Mouse (Mus musculus) forebrain, embryonic 12.5 days (tissue): ENCODE results near the gene Prss53. TPM values are rescaled to one million over a fixed set of nuclear protein-coding genes. Genes with fewer than 3 reads are reported as not detected.
"Not testable (repeated sequence)": the region's sequence is repeated elsewhere in the genome, so short reads cannot be mapped to it uniquely, and the experiment has no call there.

ENCODE experiments used
- ATAC-seq: fragments of 200-750 bp; cut with Nextera tagmentation; 2 replicates; pipeline ENCODE4 v1.8.0; 2017; ENCODE audit warnings: moderate TSS enrichment; ENCODE audit not compliant: low FRiP score
- H3K27ac ChIP-seq: fragments of 300-500 bp; sonication (generic); 2 replicates; pipeline ENCODE4 v1.5.1; 2016; ENCODE audit warnings: mild to moderate bottlenecking
- H3K27me3 ChIP-seq: fragments of 300-500 bp; sonication (generic); 2 replicates; pipeline ENCODE4 v1.6.1; 2016; ENCODE audit warnings: mild to moderate bottlenecking
- H3K36me3 ChIP-seq: fragments of 300-500 bp; sonication (generic); replicated peaks from 2 replicates; pipeline ENCODE4 v1.6.1; 2016; ENCODE audit warnings: mild to moderate bottlenecking
- H3K4me1 ChIP-seq: fragments of 300-500 bp; sonication (generic); 2 replicates; pipeline ENCODE4 v1.6.1; 2016
- H3K4me2 ChIP-seq: fragments of 300-500 bp; sonication (generic); 2 replicates; pipeline ENCODE4 v1.6.1; 2016; ENCODE audit warnings: mild to moderate bottlenecking, moderate library complexity
- H3K4me3 ChIP-seq: fragments of 300-500 bp; sonication (generic); replicated peaks from 2 replicates; pipeline ENCODE4 v1.5.1; 2016; ENCODE audit warnings: mild to moderate bottlenecking
- H3K9ac ChIP-seq: fragments of 300-500 bp; sonication (generic); 2 replicates; pipeline ENCODE4 v1.6.1; 2016; ENCODE audit warnings: mild to moderate bottlenecking
- H3K9me3 ChIP-seq: fragments of 300-500 bp; sonication (generic); 2 replicates; pipeline ENCODE4 v1.6.1; 2016
- WGBS: fragments of 180-500 bp; shearing (Covaris S2); methylation state at CpG from one replicate; pipeline ENCODE4 v1.1.7; 2016; 5-methylcytosine and 5-hydroxymethylcytosine counted together
- polyA plus RNA-seq: library from polyadenylated mRNA; unstranded; fragments of >200 nt; fragmentation: Nextera tagmentation; extraction: Ambion mirVana; gene quantifications from 2 replicates; pipeline ENCODE4 v1.2.1, GENCODE M21; 2016

Gene Prss53
- polyA plus RNA-seq, 1 experiment from 2014 or later, result 0.49 TPM

DNA sequence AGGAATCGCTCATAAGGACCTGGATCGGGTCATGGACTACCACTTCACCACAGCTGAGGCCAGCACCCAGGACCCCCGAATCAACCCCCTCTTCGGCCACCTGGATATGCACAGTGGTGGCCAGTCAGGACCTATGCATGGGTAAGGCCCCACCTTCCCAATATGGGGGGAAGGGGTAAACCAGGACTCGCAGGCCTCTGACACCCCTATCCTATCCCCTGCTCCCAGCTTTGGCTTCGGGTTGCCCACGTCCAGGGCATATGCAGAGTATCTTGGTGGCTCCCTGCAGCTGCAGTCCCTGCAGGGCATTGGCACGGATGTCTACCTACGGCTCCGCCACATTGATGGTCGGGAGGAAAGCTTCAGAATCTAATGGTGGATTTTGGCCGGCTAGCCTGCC, 17.2 kb upstream of the Prss53 start:
- no peaks in the 10 kb centered on the region for H3K27me3 ChIP-seq
- no peak overlapping the region for H3K4me2 ChIP-seq
- H3K9ac ChIP-seq, result no peak overlapping the region
- ATAC-seq, result no peak
- H3K4me3 ChIP-seq, result no peak overlapping the region
- H3K9me3 ChIP-seq, result no peaks in the 10 kb centered on the region
- WGBS, result 91% methylated on average over 12 of the region's 12 CpGs
- H3K27ac ChIP-seq, result no peak overlapping the region
- H3K36me3 ChIP-seq, result peaks cover 49% of the 10 kb centered on the region
- peaks cover 13% of the 10 kb centered on the region for H3K4me1 ChIP-seq

DNA sequence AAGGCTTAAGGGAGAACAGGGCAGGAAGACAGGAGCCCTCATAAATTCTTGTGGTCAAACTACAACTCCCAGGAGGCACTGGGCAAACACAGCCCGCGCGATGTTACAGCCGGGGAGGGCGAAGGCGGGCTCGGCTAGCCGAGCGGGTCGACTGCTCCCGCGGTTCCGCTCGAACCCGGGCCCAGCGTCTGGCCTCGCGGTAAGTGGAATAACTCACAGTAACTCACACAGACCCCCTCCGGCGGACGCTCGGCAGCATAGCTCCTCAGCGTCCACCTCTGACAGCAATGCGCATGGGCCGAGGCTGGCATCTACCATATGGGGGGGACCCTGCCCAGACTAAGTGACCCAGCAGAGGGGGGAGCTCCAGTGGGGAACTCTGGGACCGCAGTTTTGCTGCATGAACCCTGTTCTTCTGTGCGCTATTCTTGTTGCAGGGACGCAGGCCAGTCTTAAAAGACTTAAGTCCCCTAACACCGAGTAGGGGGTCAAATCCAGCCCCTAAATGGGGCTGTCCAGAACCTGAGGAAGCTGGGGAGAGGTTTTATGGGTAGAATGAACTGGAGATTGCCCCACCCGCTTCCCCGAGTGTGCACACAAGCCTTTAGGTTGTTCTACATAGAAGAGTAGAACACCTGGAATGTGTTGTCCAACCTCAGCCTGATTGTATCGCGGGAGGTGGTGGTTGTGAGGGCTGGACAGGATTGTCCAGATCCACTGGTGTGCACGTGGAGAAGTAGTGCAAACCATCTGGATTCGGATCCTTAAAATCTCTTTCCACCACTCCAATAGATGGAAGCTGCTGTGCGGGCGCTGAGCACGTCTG, 13.4 kb upstream of the Prss53 start, which contains the start of gene Bckdk:
Gene Bckdk (plus strand): TSS at position 112 of the 826 bp plus-strand sequence.
- Histone ChIP-seq H3K9me3 (no peaks in the 10 kb centered on the region), H3K36me3 (peaks cover 40% of the 10 kb centered on the region), H3K9ac (peak within 1 kb of the TSS; percentile 81), H3K4me1 (peaks cover 11% of the 10 kb centered on the region), H3K27me3 (no peaks in the 10 kb centered on the region), H3K27ac (peak within 1 kb of the TSS; percentile 68), H3K4me3 (peak within 1 kb of the TSS; percentile 76), H3K4me2 (peak within 1 kb of the TSS; percentile 86)
- WGBS, result 7% methylated on average over 38 of the region's 38 CpGs
- ATAC-seq, result peak; percentile 91

DNA sequence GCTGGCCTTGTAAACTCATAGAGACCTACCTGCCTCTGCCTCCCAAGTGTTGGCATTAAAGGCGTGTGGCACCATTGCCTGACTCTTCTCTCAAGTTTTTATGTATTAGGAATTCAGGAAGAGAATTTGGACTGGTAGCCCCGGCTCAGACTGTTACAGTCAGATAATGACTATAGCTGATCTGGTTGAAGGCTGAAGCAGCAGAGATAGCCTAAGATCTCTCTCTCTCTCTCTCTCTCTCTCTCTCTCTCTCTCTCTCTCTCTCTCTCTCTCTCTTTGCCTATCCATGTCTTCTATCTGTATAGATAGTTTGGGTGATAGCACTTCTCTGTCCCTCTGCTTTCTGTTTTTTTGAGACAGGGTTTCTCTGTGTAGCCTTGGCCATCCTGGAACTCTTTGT, 11.0 kb upstream of the Prss53 start:
- Histone ChIP-seq H3K4me2 (no peak overlapping the region), H3K4me1 (peaks cover 11% of the 10 kb centered on the region), H3K27me3 (0 out of 2 replicates have a peak, but pooled peaks cover 2% of the 10 kb centered on the region), H3K9ac (no peak overlapping the region), H3K4me3 (no peak overlapping the region), H3K9me3 (no peaks in the 10 kb centered on the region), H3K36me3 (peaks cover 16% of the 10 kb centered on the region), H3K27ac (no peak overlapping the region)
- 83% methylated on average over 2 of the region's 2 CpGs for WGBS
- no peak for ATAC-seq

DNA sequence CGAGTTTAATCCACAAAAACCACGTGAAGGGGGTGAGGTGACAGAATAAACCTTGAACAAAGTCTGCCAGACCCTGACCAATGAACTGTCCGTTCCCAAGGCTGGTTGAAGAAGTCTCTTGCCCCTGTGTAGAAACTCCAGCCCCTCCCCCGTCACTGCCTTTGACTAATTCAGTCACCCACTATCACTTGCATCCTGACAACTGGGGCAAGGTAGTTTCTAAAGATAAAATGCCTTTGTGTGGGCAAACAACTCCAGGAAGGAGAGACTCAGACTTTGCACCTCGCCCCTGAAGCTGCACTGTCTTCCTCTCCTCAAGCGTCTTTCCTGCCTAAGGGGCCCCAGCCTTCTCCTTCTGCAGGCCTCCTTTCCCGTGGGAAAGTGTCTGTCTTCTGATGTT, 9.2 kb upstream of the Prss53 start:
- 53% methylated on average over 7 of the region's 7 CpGs for WGBS
- Histone ChIP-seq H3K4me2 (no peak overlapping the region), H3K9me3 (no peaks in the 10 kb centered on the region), H3K27ac (no peak overlapping the region), H3K9ac (no peak overlapping the region), H3K36me3 (no peaks in the 10 kb centered on the region), H3K27me3 (0 out of 2 replicates have a peak, but pooled peaks cover 2% of the 10 kb centered on the region), H3K4me3 (no peak overlapping the region), H3K4me1 (peaks cover 10% of the 10 kb centered on the region)
- ATAC-seq, result no peak

DNA sequence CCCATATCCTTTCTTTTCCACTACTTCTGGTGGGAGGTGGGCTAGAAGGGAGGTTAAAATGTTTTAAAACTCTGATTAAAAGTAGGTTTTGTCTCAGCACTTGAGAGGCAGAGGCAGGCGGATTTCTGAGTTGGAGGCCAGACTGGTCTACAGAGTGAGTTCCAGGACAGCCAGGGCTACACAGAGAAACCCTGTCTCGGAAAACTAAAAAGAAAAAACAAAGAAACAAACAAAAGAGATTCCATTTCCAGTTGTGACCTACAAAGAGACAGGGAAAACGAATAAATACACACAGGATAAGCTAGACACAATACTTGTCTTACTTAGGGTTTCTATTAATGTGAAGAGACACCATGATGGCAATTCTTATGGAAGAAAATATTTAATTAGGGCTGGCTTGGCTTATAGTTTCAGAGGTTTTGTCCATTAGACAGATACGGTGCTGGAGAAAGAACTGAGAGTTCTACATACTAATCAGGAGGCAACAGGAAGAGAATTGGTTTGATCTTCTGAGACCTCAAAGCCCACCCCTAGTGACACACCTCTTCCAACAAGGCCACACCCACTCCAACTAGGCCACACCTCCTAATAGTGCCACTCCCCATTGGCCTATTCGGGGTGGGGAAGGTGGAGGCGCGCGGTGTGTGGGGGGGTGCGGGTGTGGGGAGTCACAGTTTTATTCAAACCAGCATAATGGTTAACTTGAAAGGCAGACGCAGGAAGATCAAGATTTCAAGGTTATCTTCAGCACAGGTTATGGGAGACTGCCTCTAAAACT, 7.6 kb upstream of the Prss53 start:
- no peak overlapping the region for H3K27ac ChIP-seq
- no peak overlapping the region for H3K4me3 ChIP-seq
- H3K4me2 ChIP-seq, result no peak overlapping the region
- H3K9me3 ChIP-seq, result no peaks in the 10 kb centered on the region
- H3K4me1 ChIP-seq, result peaks cover 10% of the 10 kb centered on the region
- H3K27me3 ChIP-seq, result 0 out of 2 replicates have a peak, but pooled peaks cover 2% of the 10 kb centered on the region
- ATAC-seq, result no peak
- peaks cover 2% of the 10 kb centered on the region; the same call in 1 of the 2 replicates for H3K36me3 ChIP-seq
- H3K9ac ChIP-seq, result no peak overlapping the region
- 39% methylated on average over 10 of the region's 10 CpGs for WGBS

DNA sequence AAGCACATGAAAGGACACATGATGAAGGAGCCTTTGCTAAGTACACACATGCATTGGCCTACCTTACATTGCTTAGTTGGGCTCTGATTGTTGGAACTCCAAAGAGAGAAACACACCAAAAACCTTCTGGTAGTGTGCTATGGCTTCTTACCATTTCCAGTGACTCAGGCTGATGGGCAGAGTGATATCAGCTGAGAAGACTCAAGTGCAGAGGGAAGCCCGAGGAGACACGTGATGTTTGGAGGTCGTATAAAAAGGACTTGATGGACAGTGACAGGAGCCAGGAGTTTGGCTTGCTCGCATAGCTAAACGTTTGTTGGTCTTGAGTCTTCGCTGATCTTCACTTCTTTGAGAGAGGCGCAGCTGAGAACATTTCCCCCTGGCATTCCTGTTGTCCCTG, 6.8 kb upstream of the Prss53 start:
- Histone ChIP-seq H3K9me3 (no peaks in the 10 kb centered on the region), H3K9ac (no peak overlapping the region), H3K27me3 (0 out of 2 replicates have a peak, but pooled peaks cover 2% of the 10 kb centered on the region), H3K27ac (no peak overlapping the region), H3K4me3 (no peak overlapping the region), H3K4me1 (peaks cover 10% of the 10 kb centered on the region), H3K36me3 (peaks cover 7% of the 10 kb centered on the region; the same call in 1 of the 2 replicates), H3K4me2 (no peak overlapping the region)
- ATAC-seq, result no peak
- WGBS, result 90% methylated on average over 7 of the region's 7 CpGs

DNA sequence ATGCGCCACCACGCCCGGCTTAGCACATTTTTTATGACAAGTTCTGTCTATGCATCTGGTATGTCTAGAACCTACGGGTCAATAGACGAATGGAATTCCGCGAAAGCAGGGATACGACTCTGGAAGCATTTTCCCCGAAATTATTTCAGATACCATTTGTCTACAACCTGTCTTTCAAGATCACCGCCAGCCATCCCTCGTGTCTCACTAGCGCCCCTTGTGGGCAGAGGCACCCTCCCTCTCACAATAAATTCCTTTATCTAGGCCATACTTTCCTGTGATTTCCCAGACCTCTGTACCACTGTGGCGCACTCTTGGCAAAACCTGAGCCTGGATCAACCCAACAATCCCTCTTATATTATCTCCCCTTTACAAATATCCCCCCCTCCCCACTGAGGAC, 5.6 kb upstream of the Prss53 start:
- H3K4me2 ChIP-seq, result no peak overlapping the region
- no peak overlapping the region for H3K9ac ChIP-seq
- peaks cover 7% of the 10 kb centered on the region; the same call in 1 of the 2 replicates for H3K36me3 ChIP-seq
- ATAC-seq, result no peak
- no peak overlapping the region for H3K4me3 ChIP-seq
- no peaks in the 10 kb centered on the region for H3K9me3 ChIP-seq
- H3K27ac ChIP-seq, result no peak overlapping the region
- WGBS, result 61% methylated on average over 13 of the region's 13 CpGs
- 0 out of 2 replicates have a peak, but pooled peaks cover 2% of the 10 kb centered on the region for H3K27me3 ChIP-seq
- H3K4me1 ChIP-seq, result peaks cover 10% of the 10 kb centered on the region

DNA sequence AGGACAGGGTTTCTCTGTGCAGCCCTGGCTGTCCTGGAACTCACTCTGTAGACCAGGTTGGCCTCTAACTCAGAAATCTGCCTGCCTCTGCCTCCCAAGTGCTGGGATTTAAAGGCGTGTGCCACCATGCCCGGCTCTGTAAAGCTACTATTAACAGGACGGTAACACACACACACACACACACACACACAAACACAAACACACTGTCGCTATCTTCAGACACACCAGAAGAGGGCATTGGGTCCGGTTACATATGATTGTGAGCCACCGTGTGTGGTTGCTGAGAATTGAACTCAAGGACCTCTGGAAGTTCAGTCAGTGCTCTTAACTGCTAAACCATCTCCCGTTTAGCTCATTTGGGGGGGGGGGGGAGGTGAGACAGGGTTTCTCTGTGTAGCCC, 5.1 kb upstream of the Prss53 start:
- Histone ChIP-seq H3K4me2 (peak overlapping the region; percentile 82), H3K4me3 (peak overlapping the region; percentile 59; the same call in 1 of the 2 replicates), H3K27ac (0 out of 2 replicates have a peak overlapping the region, but pooled peaks have one; percentile 25)
- 0 out of 2 replicates have a peak, but pooled peaks have one; percentile 10 for ATAC-seq
- H3K9me3 ChIP-seq, H3K9ac ChIP-seq, H3K27me3 ChIP-seq, H3K4me1 ChIP-seq, H3K36me3 ChIP-seq: not testable (repeated sequence)
- 75% methylated on average over 7 of the region's 7 CpGs for WGBS

DNA sequence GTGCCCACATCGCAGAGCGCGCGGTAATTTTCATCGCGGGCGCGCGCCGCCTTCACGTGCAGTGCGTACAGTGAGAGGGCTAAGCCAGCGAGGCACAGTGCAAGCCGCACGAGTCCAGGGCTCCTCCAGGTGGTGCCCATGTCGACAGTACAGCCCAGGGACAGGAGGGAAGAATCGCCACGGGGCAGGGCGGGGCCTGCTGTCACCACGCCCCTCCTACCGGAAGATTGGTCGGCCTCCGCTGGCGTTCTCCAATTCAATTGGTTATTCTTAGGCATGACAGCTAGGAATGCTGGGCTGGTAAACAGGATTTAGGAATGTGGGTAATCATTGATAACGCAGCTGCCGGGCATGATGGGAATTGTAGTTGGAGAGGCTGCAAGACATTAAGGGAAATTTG, 4.7 kb upstream of the Prss53 start, which contains the start of the genes Gm21974 and Vkorc1:
Gene Gm21974 (minus strand): TSS at position 13 of the 400 bp plus-strand sequence.
Gene Vkorc1 (minus strand): TSS at position 176 of the 400 bp plus-strand sequence.
- Histone ChIP-seq H3K9ac (peak within 1 kb of the TSS; percentile 59), H3K36me3 (peaks cover 9% of the 10 kb centered on the region; the same call in 1 of the 2 replicates), H3K27ac (peak within 1 kb of the TSS; percentile 75), H3K27me3 (0 out of 2 replicates have a peak, but pooled peaks cover 2% of the 10 kb centered on the region), H3K4me2 (peak within 1 kb of the TSS; percentile 82), H3K4me1 (peaks cover 10% of the 10 kb centered on the region), H3K4me3 (peak within 1 kb of the TSS; percentile 59), H3K9me3 (no peaks in the 10 kb centered on the region)
- peak; percentile 98 for ATAC-seq
- under 1% methylated on average over 26 of the region's 26 CpGs for WGBS

DNA sequence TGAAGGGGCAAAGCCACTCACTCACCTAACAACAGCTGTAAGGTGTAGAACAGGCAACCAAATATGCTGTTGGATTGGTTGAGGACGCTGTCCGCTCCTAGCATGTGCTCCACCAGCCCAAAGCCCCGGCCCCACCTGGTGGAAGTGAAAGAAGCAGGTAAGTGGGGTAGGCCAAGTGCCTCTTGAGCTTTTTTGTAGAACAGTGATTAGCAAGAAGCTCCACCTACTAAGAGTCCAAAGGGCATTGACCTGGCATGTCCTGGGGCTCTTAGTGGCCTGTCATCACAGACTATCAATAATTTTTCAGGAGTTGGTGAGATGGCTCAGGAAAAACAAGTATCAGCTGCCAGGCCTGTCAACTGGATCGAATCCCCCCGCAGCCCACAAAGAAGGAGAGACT, 3.7 kb upstream of the Prss53 start:
- Histone ChIP-seq H3K36me3 (peaks cover 19% of the 10 kb centered on the region), H3K4me3 (peak overlapping the region; percentile 59; the same call in 1 of the 2 replicates), H3K27ac (no peak overlapping the region), H3K4me2 (peak overlapping the region; percentile 82), H3K9ac (0 out of 2 replicates have a peak overlapping the region, but pooled peaks have one; percentile 59), H3K4me1 (peaks cover 10% of the 10 kb centered on the region), H3K27me3 (0 out of 2 replicates have a peak, but pooled peaks cover 2% of the 10 kb centered on the region), H3K9me3 (no peaks in the 10 kb centered on the region)
- WGBS, result 86% methylated on average over 5 of the region's 5 CpGs
- no peak for ATAC-seq

DNA sequence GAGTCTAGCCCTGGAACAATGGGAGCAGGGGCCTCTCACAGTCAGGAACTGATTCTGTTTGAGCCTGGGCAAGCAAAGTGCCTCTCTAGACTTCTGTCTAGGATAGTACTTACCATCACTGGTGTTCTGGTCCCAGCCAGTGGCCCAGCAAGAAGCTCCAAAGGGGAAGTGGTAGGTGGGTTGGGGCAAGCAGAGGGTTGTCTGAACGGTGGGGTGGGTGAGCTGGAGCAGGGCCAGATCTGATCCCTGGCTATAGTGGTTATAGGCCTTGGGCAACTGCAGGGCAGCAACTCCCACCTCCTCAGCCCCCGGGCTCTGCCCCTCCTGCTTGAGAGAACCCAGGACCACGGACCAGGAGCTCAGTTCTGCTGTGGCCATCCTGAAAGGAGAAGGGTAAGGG, 1.9 kb downstream of the Prss53 start:
- H3K36me3 ChIP-seq, result peaks cover 75% of the 10 kb centered on the region
- no peaks in the 10 kb centered on the region for H3K27me3 ChIP-seq
- H3K27ac ChIP-seq, result no peak overlapping the region
- no peak overlapping the region for H3K4me2 ChIP-seq
- no peak for ATAC-seq
- no peak overlapping the region for H3K9ac ChIP-seq
- H3K4me3 ChIP-seq, result no peak overlapping the region
- no peaks in the 10 kb centered on the region for H3K9me3 ChIP-seq
- WGBS, result 76% methylated on average over 3 of the region's 3 CpGs
- H3K4me1 ChIP-seq, result peaks cover 5% of the 10 kb centered on the region

DNA sequence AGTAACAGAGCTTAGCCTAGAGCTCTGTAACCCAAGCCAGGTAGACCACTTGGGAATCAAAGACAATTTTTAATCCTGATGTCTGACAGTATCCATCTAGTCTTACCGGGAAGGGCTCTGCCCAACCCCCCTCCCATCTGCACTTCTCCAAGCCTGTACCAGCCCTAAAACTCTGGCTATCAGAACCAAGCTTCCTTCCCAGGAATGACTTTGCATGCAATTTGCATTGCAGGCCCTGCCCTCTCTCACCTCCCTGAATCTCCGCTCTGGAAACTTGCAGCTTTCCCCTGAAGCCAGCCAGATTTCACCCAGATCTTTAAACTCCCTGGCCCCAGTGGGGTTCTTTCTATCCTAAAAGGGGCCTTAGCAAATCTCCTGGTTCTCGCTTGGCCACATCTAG, 3.0 kb downstream of the Prss53 start:
- H3K27me3 ChIP-seq, result no peaks in the 10 kb centered on the region
- no peak overlapping the region for H3K9ac ChIP-seq
- H3K27ac ChIP-seq, result no peak overlapping the region
- peaks cover 79% of the 10 kb centered on the region for H3K36me3 ChIP-seq
- 85% methylated on average over 3 of the region's 3 CpGs for WGBS
- H3K4me3 ChIP-seq, result no peak overlapping the region
- no peaks in the 10 kb centered on the region for H3K9me3 ChIP-seq
- H3K4me2 ChIP-seq, result no peak overlapping the region
- peaks cover 16% of the 10 kb centered on the region for H3K4me1 ChIP-seq
- no peak for ATAC-seq
